Mouse (Mus musculus): ENCODE results near the gene C1qtnf9. TPM values are rescaled to one million over a fixed set of nuclear protein-coding genes. Genes with fewer than 3 reads are reported as not detected.
A peak's percentile ranks its signal among the peaks of the same experiment; 100 is the strongest.

The C1qtnf9 gene
- polyA plus RNA-seq, 1 experiment from 2014 or later, result 1.1 TPM

GRCm38 (mm10) chr14:60752892-60753800 is 14.8 kb upstream of the C1qtnf9 start:
- Histone ChIP-seq H3K4me2 (no peak overlapping the region), H3K9me3 (no peaks in the 10 kb centered on the region), H3K27ac (no peak overlapping the region), H3K4me1 (no peaks in the 10 kb centered on the region), H3K36me3 (peaks cover 6% of the 10 kb centered on the region; the same call in 1 of the 2 replicates), H3K4me3 (no peak overlapping the region), H3K27me3 (no peaks in the 10 kb centered on the region), H3K9ac (no peak overlapping the region)
- ATAC-seq (ENCODE audit: borderline replicate concordance, extremely low read depth, low FRiP score, low TSS enrichment), result no peak
- 83% methylated on average over 14 of the region's 14 CpGs for WGBS

GRCm38 (mm10) chr14:60753801-60754126 is 14.2 kb upstream of the C1qtnf9 start:
- Histone ChIP-seq H3K9me3 (no peaks in the 10 kb centered on the region), H3K4me3 (no peak overlapping the region), H3K36me3 (peaks cover 6% of the 10 kb centered on the region; the same call in 1 of the 2 replicates), H3K27ac (no peak overlapping the region), H3K4me1 (no peaks in the 10 kb centered on the region), H3K4me2 (no peak overlapping the region), H3K9ac (no peak overlapping the region), H3K27me3 (no peaks in the 10 kb centered on the region)
- no peak for ATAC-seq (ENCODE audit: borderline replicate concordance, extremely low read depth, low FRiP score, low TSS enrichment)
- 95% methylated on average over 10 of the region's 10 CpGs for WGBS

GRCm38 (mm10) chr14:60754656-60755055 is 13.3 kb upstream of the C1qtnf9 start:
- ATAC-seq (ENCODE audit: borderline replicate concordance, extremely low read depth, low FRiP score, low TSS enrichment), result no peak
- H3K27me3 ChIP-seq, result no peaks in the 10 kb centered on the region
- no peaks in the 10 kb centered on the region for H3K9me3 ChIP-seq
- no peak overlapping the region for H3K27ac ChIP-seq
- H3K4me3 ChIP-seq, result no peak overlapping the region
- no peaks in the 10 kb centered on the region for H3K4me1 ChIP-seq
- 93% methylated on average over 5 of the region's 5 CpGs for WGBS
- peaks cover 6% of the 10 kb centered on the region; the same call in 1 of the 2 replicates for H3K36me3 ChIP-seq
- no peak overlapping the region for H3K9ac ChIP-seq
- H3K4me2 ChIP-seq, result no peak overlapping the region

- Histone ChIP-seq H3K4me1 (no peaks in the 10 kb centered on the region), H3K4me2 (no peak overlapping the region), H3K9me3 (no peaks in the 10 kb centered on the region), H3K27ac (no peak overlapping the region), H3K27me3 (no peaks in the 10 kb centered on the region), H3K4me3 (no peak overlapping the region), H3K9ac (no peak overlapping the region), H3K36me3 (peaks cover 10% of the 10 kb centered on the region; the same call in 1 of the 2 replicates)
- 77% methylated on average over 15 of the region's 15 CpGs for WGBS
- no peak for ATAC-seq (ENCODE audit: borderline replicate concordance, extremely low read depth, low FRiP score, low TSS enrichment)
Observed at GRCm38 (mm10) chr14:60756271-60756670, 11.7 kb upstream of the C1qtnf9 start.

- ATAC-seq (ENCODE audit: borderline replicate concordance, extremely low read depth, low FRiP score, low TSS enrichment), result no peak
- peaks cover 10% of the 10 kb centered on the region; the same call in 1 of the 2 replicates for H3K36me3 ChIP-seq
Observed at GRCm38 (mm10) chr14:60757265-60757664, 10.7 kb upstream of the C1qtnf9 start.

GRCm38 (mm10) chr14:60757722-60758121 is 10.2 kb upstream of the C1qtnf9 start:
- no peak overlapping the region for H3K27ac ChIP-seq
- ATAC-seq (ENCODE audit: borderline replicate concordance, extremely low read depth, low FRiP score, low TSS enrichment), result no peak
- no peaks in the 10 kb centered on the region for H3K9me3 ChIP-seq
- no peak overlapping the region for H3K4me2 ChIP-seq
- H3K27me3 ChIP-seq, result no peaks in the 10 kb centered on the region
- H3K4me1 ChIP-seq, result 0 out of 2 replicates have a peak, but pooled peaks cover 5% of the 10 kb centered on the region
- peaks cover 10% of the 10 kb centered on the region; the same call in 1 of the 2 replicates for H3K36me3 ChIP-seq
- WGBS, result 91% methylated on average over 7 of the region's 7 CpGs
- H3K4me3 ChIP-seq, result no peak overlapping the region
- no peak overlapping the region for H3K9ac ChIP-seq

More at GRCm38 (mm10) chr14:60757265-60757664, 10.7 kb upstream of the C1qtnf9 start:
- H3K9me3 ChIP-seq, result no peaks in the 10 kb centered on the region
- H3K4me1 ChIP-seq, result 0 out of 2 replicates have a peak, but pooled peaks cover 3% of the 10 kb centered on the region
- no peak overlapping the region for H3K4me3 ChIP-seq
- no peak overlapping the region for H3K4me2 ChIP-seq
- no peak overlapping the region for H3K9ac ChIP-seq
- no peaks in the 10 kb centered on the region for H3K27me3 ChIP-seq
- H3K27ac ChIP-seq, result no peak overlapping the region
- WGBS, result 91% methylated on average over 8 of the region's 8 CpGs

- Histone ChIP-seq H3K4me2 (no peak overlapping the region), H3K4me1 (0 out of 2 replicates have a peak, but pooled peaks cover 14% of the 10 kb centered on the region), H3K9me3 (no peaks in the 10 kb centered on the region), H3K27me3 (no peaks in the 10 kb centered on the region), H3K4me3 (no peak overlapping the region), H3K27ac (no peak overlapping the region), H3K9ac (no peak overlapping the region), H3K36me3 (peaks cover 10% of the 10 kb centered on the region; the same call in 1 of the 2 replicates)
- no peak for ATAC-seq (ENCODE audit: borderline replicate concordance, extremely low read depth, low FRiP score, low TSS enrichment)
- WGBS, result 87% methylated on average over 8 of the region's 8 CpGs
Observed at GRCm38 (mm10) chr14:60759097-60759496, 8.8 kb upstream of the C1qtnf9 start.

GRCm38 (mm10) chr14:60761801-60762200 is 6.1 kb upstream of the C1qtnf9 start:
- ATAC-seq (ENCODE audit: borderline replicate concordance, extremely low read depth, low FRiP score, low TSS enrichment), result no peak
- Histone ChIP-seq H3K4me2 (no peak overlapping the region), H3K9ac (no peak overlapping the region), H3K4me1 (0 out of 2 replicates have a peak, but pooled peaks cover 14% of the 10 kb centered on the region), H3K27me3 (no peaks in the 10 kb centered on the region), H3K9me3 (no peaks in the 10 kb centered on the region), H3K36me3 (peaks cover 6% of the 10 kb centered on the region; the same call in 1 of the 2 replicates), H3K27ac (no peak overlapping the region), H3K4me3 (no peak overlapping the region)
- WGBS, result 75% methylated on average over 10 of the region's 10 CpGs

GRCm38 (mm10) chr14:60762754-60763153 is 5.2 kb upstream of the C1qtnf9 start:
- ATAC-seq (ENCODE audit: borderline replicate concordance, extremely low read depth, low FRiP score, low TSS enrichment), result no peak
- Histone ChIP-seq H3K4me3 (no peak overlapping the region), H3K4me1 (peaks cover 19% of the 10 kb centered on the region; the same call in 1 of the 2 replicates), H3K27ac (no peak overlapping the region), H3K9ac (no peak overlapping the region), H3K4me2 (no peak overlapping the region), H3K9me3 (no peaks in the 10 kb centered on the region), H3K27me3 (no peaks in the 10 kb centered on the region), H3K36me3 (0 out of 2 replicates have a peak, but pooled peaks cover 4% of the 10 kb centered on the region)
- WGBS, result 42% methylated on average over 7 of the region's 7 CpGs

GRCm38 (mm10) chr14:60763746-60764145 is 4.2 kb upstream of the C1qtnf9 start:
- no peaks in the 10 kb centered on the region for H3K27me3 ChIP-seq
- H3K27ac ChIP-seq, result no peak overlapping the region
- no peak overlapping the region for H3K4me2 ChIP-seq
- H3K4me3 ChIP-seq, result no peak overlapping the region
- no peaks in the 10 kb centered on the region for H3K9me3 ChIP-seq
- H3K9ac ChIP-seq, result no peak overlapping the region
- WGBS, result 82% methylated on average over 5 of the region's 5 CpGs
- H3K36me3 ChIP-seq, result 0 out of 2 replicates have a peak, but pooled peaks cover 4% of the 10 kb centered on the region
- no peak for ATAC-seq (ENCODE audit: borderline replicate concordance, extremely low read depth, low FRiP score, low TSS enrichment)
- peaks cover 19% of the 10 kb centered on the region; the same call in 1 of the 2 replicates for H3K4me1 ChIP-seq

- Histone ChIP-seq H3K4me3 (no peak overlapping the region), H3K9ac (no peak overlapping the region), H3K4me2 (no peak overlapping the region), H3K9me3 (no peaks in the 10 kb centered on the region), H3K27me3 (no peaks in the 10 kb centered on the region), H3K27ac (no peak overlapping the region), H3K36me3 (0 out of 2 replicates have a peak, but pooled peaks cover 4% of the 10 kb centered on the region), H3K4me1 (peaks cover 19% of the 10 kb centered on the region; the same call in 1 of the 2 replicates)
- ATAC-seq (ENCODE audit: borderline replicate concordance, extremely low read depth, low FRiP score, low TSS enrichment), result no peak
- WGBS, result 78% methylated on average over 4 of the region's 4 CpGs
Observed at GRCm38 (mm10) chr14:60764526-60764925, 3.4 kb upstream of the C1qtnf9 start.

GRCm38 (mm10) chr14:60765025-60765424 is 2.9 kb upstream of the C1qtnf9 start:
- Histone ChIP-seq H3K9me3 (no peaks in the 10 kb centered on the region), H3K4me3 (no peak overlapping the region), H3K4me2 (no peak overlapping the region), H3K36me3 (0 out of 2 replicates have a peak, but pooled peaks cover 4% of the 10 kb centered on the region), H3K27ac (0 out of 2 replicates have a peak overlapping the region, but pooled peaks have one; percentile 26), H3K9ac (no peak overlapping the region), H3K27me3 (no peaks in the 10 kb centered on the region), H3K4me1 (peaks cover 19% of the 10 kb centered on the region; the same call in 1 of the 2 replicates)
- ATAC-seq (ENCODE audit: borderline replicate concordance, extremely low read depth, low FRiP score, low TSS enrichment), result no peak
- 60% methylated on average over 2 of the region's 2 CpGs for WGBS
